Mouse (Mus musculus) thymus, postnatal 25 days (tissue): ENCODE results near the gene Il1b.

Experiments
- DNase-seq: peaks from one replicate; pipeline ENCODE4 v3.0.0; 2022

Il1b gene

GRCm38 (mm10) chr2:129368106-129368505 lies 2.8 kb downstream of the Il1b start:
- DNase-seq: no peak

- DNase-seq: no peak
Measured at GRCm38 (mm10) chr2:129367246-129367645, 3.7 kb downstream of the Il1b start.

GRCm38 (mm10) chr2:129360975-129361560 lies 9.9 kb downstream of the Il1b start:
- DNase-seq: no peak

- no peak for DNase-seq
Measured at GRCm38 (mm10) chr2:129360197-129360596, 10.7 kb downstream of the Il1b start.

- DNase-seq: no peak
Measured at GRCm38 (mm10) chr2:129338138-129338621, 32.8 kb downstream of the Il1b start.

- no peak for DNase-seq
Measured at GRCm38 (mm10) chr2:129333471-129333870, 37.5 kb downstream of the Il1b start.

GRCm38 (mm10) chr2:129330540-129330939 lies 40.4 kb downstream of the Il1b start:
- no peak for DNase-seq

- no peak for DNase-seq
Measured at GRCm38 (mm10) chr2:129330024-129330423, 40.9 kb downstream of the Il1b start.

- no peak for DNase-seq
Measured at GRCm38 (mm10) chr2:129328238-129328637, 42.7 kb downstream of the Il1b start.

- no peak for DNase-seq
Measured at GRCm38 (mm10) chr2:129324216-129324615, 46.7 kb downstream of the Il1b start.

- no peak for DNase-seq
Measured at GRCm38 (mm10) chr2:129322117-129322635, 48.8 kb downstream of the Il1b start.

- DNase-seq: no peak
Measured at GRCm38 (mm10) chr2:129320033-129320605, 50.8 kb downstream of the Il1b start.

GRCm38 (mm10) chr2:129315831-129316230 lies 55.1 kb downstream of the Il1b start:
- DNase-seq: no peak

- DNase-seq: no peak
Measured at GRCm38 (mm10) chr2:129314880-129315279, 56.1 kb downstream of the Il1b start.
